Mouse (Mus musculus): Measurements from ENCODE around the gene Smpd2. TPM values are rescaled to one million over a fixed set of nuclear protein-coding genes. Genes with fewer than 3 reads are reported as not detected.

Gene Smpd2
- polyA plus RNA-seq, 1 experiment from 2014 or later: 35.5 TPM

GRCm38 (mm10) chr10:41472962-41473481, 17.1 kb downstream of the Smpd2 start:
- no peak overlapping the region for H3K9ac ChIP-seq (replicated peaks; ENCODE audit: low read length)
- ATAC-seq (ENCODE audit: low FRiP score, low TSS enrichment) (no peak), DNase-seq (no peak)
- 77% methylated on average over 5 of the region's 5 CpGs for WGBS
- no peaks in the 10 kb centered on the region for H3K27me3 ChIP-seq (ENCODE audit: control insufficient read depth, insufficient read depth, low read length)
- no peaks in the 10 kb centered on the region for H3K9me3 ChIP-seq (ENCODE audit: control insufficient read depth, low read length)
- H3K4me1 ChIP-seq (ENCODE audit: control insufficient read depth, insufficient read depth, low read length): peaks cover 20% of the 10 kb centered on the region
- H3K4me2 ChIP-seq (ENCODE audit: low read length): no peak overlapping the region
- H3K36me3 ChIP-seq (ENCODE audit: control insufficient read depth, insufficient read depth, low read length): 0 out of 2 replicates have a peak, but pooled peaks cover 4% of the 10 kb centered on the region
- no peak overlapping the region for H3K4me3 ChIP-seq (replicated peaks; ENCODE audit: low read depth, low read length)
- H3K27ac ChIP-seq (replicated peaks; ENCODE audit: low read depth, low read length): no peak overlapping the region

GRCm38 (mm10) chr10:41472534-41472933, 17.6 kb downstream of the Smpd2 start:
- no peak for ATAC-seq (ENCODE audit: low FRiP score, low TSS enrichment)
- Histone ChIP-seq H3K27ac (replicated peaks; ENCODE audit: low read depth, low read length) (no peak overlapping the region), H3K4me2 (ENCODE audit: low read length) (no peak overlapping the region), H3K27me3 (ENCODE audit: control insufficient read depth, insufficient read depth, low read length) (no peaks in the 10 kb centered on the region), H3K9ac (replicated peaks; ENCODE audit: low read length) (no peak overlapping the region), H3K4me3 (replicated peaks; ENCODE audit: low read depth, low read length) (no peak overlapping the region), H3K4me1 (ENCODE audit: control insufficient read depth, insufficient read depth, low read length) (peaks cover 17% of the 10 kb centered on the region), H3K9me3 (ENCODE audit: control insufficient read depth, low read length) (no peaks in the 10 kb centered on the region), H3K36me3 (ENCODE audit: control insufficient read depth, insufficient read depth, low read length) (0 out of 2 replicates have a peak, but pooled peaks cover 4% of the 10 kb centered on the region)
- DNase-seq: no peak

GRCm38 (mm10) chr10:41470693-41471092, 19.5 kb downstream of the Smpd2 start:
- Histone ChIP-seq H3K27me3 (ENCODE audit: control insufficient read depth, insufficient read depth, low read length) (no peaks in the 10 kb centered on the region), H3K27ac (replicated peaks; ENCODE audit: low read depth, low read length) (no peak overlapping the region), H3K4me1 (ENCODE audit: control insufficient read depth, insufficient read depth, low read length) (peaks cover under 1% of the 10 kb centered on the region; the same call in 1 of the 2 replicates), H3K4me3 (replicated peaks; ENCODE audit: low read depth, low read length) (no peak overlapping the region), H3K36me3 (ENCODE audit: control insufficient read depth, insufficient read depth, low read length) (peaks cover 10% of the 10 kb centered on the region; the same call in 1 of the 2 replicates), H3K9ac (replicated peaks; ENCODE audit: low read length) (no peak overlapping the region), H3K4me2 (ENCODE audit: low read length) (no peak overlapping the region), H3K9me3 (ENCODE audit: control insufficient read depth, low read length) (no peaks in the 10 kb centered on the region)
- ATAC-seq (ENCODE audit: low FRiP score, low TSS enrichment) (no peak), DNase-seq (no peak)
- WGBS: 91% methylated on average over 3 of the region's 3 CpGs

- Histone ChIP-seq H3K4me2 (ENCODE audit: low read length) (no peak overlapping the region), H3K27me3 (ENCODE audit: control insufficient read depth, insufficient read depth, low read length) (no peaks in the 10 kb centered on the region)
These were observed 22.8 kb downstream of the Smpd2 start for GRCm38 (mm10) chr10:41467325-41467724.

GRCm38 (mm10) chr10:41464401-41464955, 25.7 kb downstream of the Smpd2 start:
- no peaks in the 10 kb centered on the region for H3K27me3 ChIP-seq (ENCODE audit: control insufficient read depth, insufficient read depth, low read length)
- no peak overlapping the region for H3K4me3 ChIP-seq (replicated peaks; ENCODE audit: low read depth, low read length)
- ATAC-seq (ENCODE audit: low FRiP score, low TSS enrichment) (no peak), DNase-seq (no peak)
- H3K9me3 ChIP-seq (ENCODE audit: control insufficient read depth, low read length): no peaks in the 10 kb centered on the region
- no peak overlapping the region for H3K27ac ChIP-seq (replicated peaks; ENCODE audit: low read depth, low read length)
- H3K4me1 ChIP-seq (ENCODE audit: control insufficient read depth, insufficient read depth, low read length): no peaks in the 10 kb centered on the region
- H3K36me3 ChIP-seq (ENCODE audit: control insufficient read depth, insufficient read depth, low read length): peaks cover 42% of the 10 kb centered on the region
- H3K4me2 ChIP-seq (ENCODE audit: low read length): no peak overlapping the region
- 38% methylated on average over 15 of the region's 15 CpGs for WGBS
- H3K9ac ChIP-seq (replicated peaks; ENCODE audit: low read length): no peak overlapping the region

More at GRCm38 (mm10) chr10:41467325-41467724, 22.8 kb downstream of the Smpd2 start:
- no peak overlapping the region for H3K4me3 ChIP-seq (replicated peaks; ENCODE audit: low read depth, low read length)
- H3K36me3 ChIP-seq (ENCODE audit: control insufficient read depth, insufficient read depth, low read length): peaks cover 29% of the 10 kb centered on the region
- H3K4me1 ChIP-seq (ENCODE audit: control insufficient read depth, insufficient read depth, low read length): no peaks in the 10 kb centered on the region
- ATAC-seq (ENCODE audit: low FRiP score, low TSS enrichment): no peak
- no peak overlapping the region for H3K27ac ChIP-seq (replicated peaks; ENCODE audit: low read depth, low read length)
- H3K9me3 ChIP-seq (ENCODE audit: control insufficient read depth, low read length): no peaks in the 10 kb centered on the region
- DNase-seq: no peak
- WGBS: 32% methylated on average over 6 of the region's 6 CpGs
- H3K9ac ChIP-seq (replicated peaks; ENCODE audit: low read length): no peak overlapping the region

- no peak overlapping the region for H3K9ac ChIP-seq (replicated peaks; ENCODE audit: low read length)
- 90% methylated on average over 3 of the region's 3 CpGs for WGBS
- H3K4me2 ChIP-seq (ENCODE audit: low read length): no peak overlapping the region
- no peak overlapping the region for H3K27ac ChIP-seq (replicated peaks; ENCODE audit: low read depth, low read length)
- no peaks in the 10 kb centered on the region for H3K4me1 ChIP-seq (ENCODE audit: control insufficient read depth, insufficient read depth, low read length)
- H3K4me3 ChIP-seq (replicated peaks; ENCODE audit: low read depth, low read length): no peak overlapping the region
- H3K9me3 ChIP-seq (ENCODE audit: control insufficient read depth, low read length): no peaks in the 10 kb centered on the region
- H3K27me3 ChIP-seq (ENCODE audit: control insufficient read depth, insufficient read depth, low read length): no peaks in the 10 kb centered on the region
- peaks cover 61% of the 10 kb centered on the region for H3K36me3 ChIP-seq (ENCODE audit: control insufficient read depth, insufficient read depth, low read length)
- DNase-seq (no peak), ATAC-seq (ENCODE audit: low FRiP score, low TSS enrichment) (no peak)
These were observed 29.0 kb downstream of the Smpd2 start for GRCm38 (mm10) chr10:41461057-41461722.

GRCm38 (mm10) chr10:41460501-41460900, 29.7 kb downstream of the Smpd2 start:
- 35% methylated on average over 2 of the region's 2 CpGs for WGBS
- no peak overlapping the region for H3K27ac ChIP-seq (replicated peaks; ENCODE audit: low read depth, low read length)
- no peak for DNase-seq
- H3K4me2 ChIP-seq (ENCODE audit: low read length): no peak overlapping the region
- no peak overlapping the region for H3K4me3 ChIP-seq (replicated peaks; ENCODE audit: low read depth, low read length)
- no peaks in the 10 kb centered on the region for H3K4me1 ChIP-seq (ENCODE audit: control insufficient read depth, insufficient read depth, low read length)
- no peaks in the 10 kb centered on the region for H3K27me3 ChIP-seq (ENCODE audit: control insufficient read depth, insufficient read depth, low read length)
- peaks cover 63% of the 10 kb centered on the region for H3K36me3 ChIP-seq (ENCODE audit: control insufficient read depth, insufficient read depth, low read length)
- ATAC-seq (ENCODE audit: low FRiP score, low TSS enrichment): no peak
- no peaks in the 10 kb centered on the region for H3K9me3 ChIP-seq (ENCODE audit: control insufficient read depth, low read length)
- no peak overlapping the region for H3K9ac ChIP-seq (replicated peaks; ENCODE audit: low read length)

- Histone ChIP-seq H3K27me3 (ENCODE audit: control insufficient read depth, insufficient read depth, low read length) (no peaks in the 10 kb centered on the region), H3K4me2 (ENCODE audit: low read length) (no peak overlapping the region), H3K9ac (replicated peaks; ENCODE audit: low read length) (no peak overlapping the region), H3K4me3 (replicated peaks; ENCODE audit: low read depth, low read length) (no peak overlapping the region), H3K4me1 (ENCODE audit: control insufficient read depth, insufficient read depth, low read length) (no peaks in the 10 kb centered on the region), H3K27ac (replicated peaks; ENCODE audit: low read depth, low read length) (no peak overlapping the region), H3K9me3 (ENCODE audit: control insufficient read depth, low read length) (no peaks in the 10 kb centered on the region), H3K36me3 (ENCODE audit: control insufficient read depth, insufficient read depth, low read length) (peaks cover 65% of the 10 kb centered on the region)
- DNase-seq (no peak), ATAC-seq (ENCODE audit: low FRiP score, low TSS enrichment) (no peak)
- WGBS: 86% methylated on average over 4 of the region's 4 CpGs
These were observed 30.2 kb downstream of the Smpd2 start for GRCm38 (mm10) chr10:41459990-41460389.

- H3K4me3 ChIP-seq (replicated peaks; ENCODE audit: low read depth, low read length): no peak overlapping the region
- no peaks in the 10 kb centered on the region for H3K27me3 ChIP-seq (ENCODE audit: control insufficient read depth, insufficient read depth, low read length)
- no peak overlapping the region for H3K4me2 ChIP-seq (ENCODE audit: low read length)
- WGBS: 94% methylated on average over 3 of the region's 3 CpGs
- peaks cover 26% of the 10 kb centered on the region for H3K4me1 ChIP-seq (ENCODE audit: control insufficient read depth, insufficient read depth, low read length)
- H3K9me3 ChIP-seq (ENCODE audit: control insufficient read depth, low read length): no peaks in the 10 kb centered on the region
- H3K27ac ChIP-seq (replicated peaks; ENCODE audit: low read depth, low read length): no peak overlapping the region
- DNase-seq (no peak), ATAC-seq (ENCODE audit: low FRiP score, low TSS enrichment) (no peak)
- no peak overlapping the region for H3K9ac ChIP-seq (replicated peaks; ENCODE audit: low read length)
- H3K36me3 ChIP-seq (ENCODE audit: control insufficient read depth, insufficient read depth, low read length): peaks cover 45% of the 10 kb centered on the region
These were observed 37.4 kb downstream of the Smpd2 start for GRCm38 (mm10) chr10:41452791-41453190.
